Mouse (Mus musculus) stomach, embryonic 14.5 days (tissue): ENCODE data around the gene Usp2. TPM values are rescaled to one million over a fixed set of nuclear protein-coding genes. Genes with fewer than 3 reads are reported as not detected.

ENCODE experiments used
- ATAC-seq: fragments of 200-750 bp; cut with Nextera tagmentation; 2 replicates; pipeline ENCODE4 v1.8.0; 2017; ENCODE audit warnings: low read depth, moderate TSS enrichment; ENCODE audit not compliant: insufficient number of reproducible peaks, insufficient read depth, low FRiP score
- H3K27ac ChIP-seq: fragments of 300-500 bp; sonication (generic); 2 replicates; pipeline ENCODE4 v1.5.1; 2014; ENCODE audit warnings: mild to moderate bottlenecking, low read length, moderate library complexity, mixed read lengths
- H3K27me3 ChIP-seq: fragments of 300-500 bp; sonication (generic); 2 replicates; pipeline ENCODE4 v1.6.1; 2014; ENCODE audit warnings: low read length, control low read depth, mixed read lengths; ENCODE audit not compliant: control insufficient read depth, insufficient read depth
- H3K36me3 ChIP-seq: fragments of 300-500 bp; sonication (generic); 2 replicates; pipeline ENCODE4 v1.6.1; 2014; ENCODE audit warnings: mild to moderate bottlenecking, control low read depth, low read length, moderate library complexity, mixed read lengths; ENCODE audit not compliant: control insufficient read depth, insufficient read depth
- H3K4me1 ChIP-seq: fragments of 300-500 bp; sonication (generic); 2 replicates; pipeline ENCODE4 v1.6.1; 2014; ENCODE audit warnings: low read length, control low read depth, mixed read lengths; ENCODE audit not compliant: control insufficient read depth, insufficient read depth
- H3K4me2 ChIP-seq: fragments of 300-500 bp; sonication (generic); replicated peaks from 2 replicates; pipeline ENCODE4 v1.6.1; 2014; ENCODE audit warnings: low read depth, low read length, control low read depth
- H3K4me3 ChIP-seq: fragments of 300-500 bp; sonication (generic); 2 replicates; pipeline ENCODE4 v1.5.1; 2014; ENCODE audit warnings: low read depth, low read length, control low read depth
- H3K9ac ChIP-seq: fragments of 300-500 bp; sonication (generic); replicated peaks from 2 replicates; pipeline ENCODE4 v1.6.1; 2014; ENCODE audit warnings: low read depth, mild to moderate bottlenecking, control low read depth, low read length, moderate library complexity, mixed read lengths
- H3K9me3 ChIP-seq: fragments of 300-500 bp; sonication (generic); 2 replicates; pipeline ENCODE4 v1.6.1; 2016; ENCODE audit warnings: low read depth, low read length, control low read depth; ENCODE audit not compliant: control insufficient read depth
- WGBS: fragments of 180-500 bp; shearing (Covaris S2); extraction: QIAGEN DNeasy Blood & Tissue Kit; methylation state at CpG from one replicate; pipeline ENCODE4 v1.1.7; 2014; 5-methylcytosine and 5-hydroxymethylcytosine counted together
- polyA plus RNA-seq: library from polyadenylated mRNA; unstranded; fragments of >200 nt; fragmentation: Nextera tagmentation; extraction: Ambion mirVana; gene quantifications from 2 replicates; pipeline ENCODE4 v1.2.1, GENCODE M21; 2014

Usp2 gene
- polyA plus RNA-seq, 1 experiment from 2014 or later, result 15.0 TPM

- Histone ChIP-seq H3K9me3 (no peaks in the 10 kb centered on the region), H3K27ac (no peak overlapping the region), H3K9ac (no peak overlapping the region), H3K36me3 (no peaks in the 10 kb centered on the region), H3K27me3 (0 out of 2 replicates have a peak, but pooled peaks cover 6% of the 10 kb centered on the region), H3K4me3 (no peak overlapping the region), H3K4me1 (peaks cover 29% of the 10 kb centered on the region), H3K4me2 (no peak overlapping the region)
- ATAC-seq, result no peak
- 75% methylated on average over 5 of the region's 5 CpGs for WGBS
Measured at GRCm38 (mm10) chr9:44081581-44081980, 14.8 kb downstream of the Usp2 start.

GRCm38 (mm10) chr9:44082266-44082665, 15.4 kb downstream of the Usp2 start:
- 92% methylated on average over 5 of the region's 5 CpGs for WGBS
- Histone ChIP-seq H3K9me3 (no peaks in the 10 kb centered on the region), H3K4me1 (peaks cover 32% of the 10 kb centered on the region), H3K36me3 (no peaks in the 10 kb centered on the region), H3K27ac (no peak overlapping the region), H3K4me3 (no peak overlapping the region), H3K27me3 (0 out of 2 replicates have a peak, but pooled peaks cover 6% of the 10 kb centered on the region), H3K4me2 (no peak overlapping the region), H3K9ac (no peak overlapping the region)
- no peak for ATAC-seq

DNA sequence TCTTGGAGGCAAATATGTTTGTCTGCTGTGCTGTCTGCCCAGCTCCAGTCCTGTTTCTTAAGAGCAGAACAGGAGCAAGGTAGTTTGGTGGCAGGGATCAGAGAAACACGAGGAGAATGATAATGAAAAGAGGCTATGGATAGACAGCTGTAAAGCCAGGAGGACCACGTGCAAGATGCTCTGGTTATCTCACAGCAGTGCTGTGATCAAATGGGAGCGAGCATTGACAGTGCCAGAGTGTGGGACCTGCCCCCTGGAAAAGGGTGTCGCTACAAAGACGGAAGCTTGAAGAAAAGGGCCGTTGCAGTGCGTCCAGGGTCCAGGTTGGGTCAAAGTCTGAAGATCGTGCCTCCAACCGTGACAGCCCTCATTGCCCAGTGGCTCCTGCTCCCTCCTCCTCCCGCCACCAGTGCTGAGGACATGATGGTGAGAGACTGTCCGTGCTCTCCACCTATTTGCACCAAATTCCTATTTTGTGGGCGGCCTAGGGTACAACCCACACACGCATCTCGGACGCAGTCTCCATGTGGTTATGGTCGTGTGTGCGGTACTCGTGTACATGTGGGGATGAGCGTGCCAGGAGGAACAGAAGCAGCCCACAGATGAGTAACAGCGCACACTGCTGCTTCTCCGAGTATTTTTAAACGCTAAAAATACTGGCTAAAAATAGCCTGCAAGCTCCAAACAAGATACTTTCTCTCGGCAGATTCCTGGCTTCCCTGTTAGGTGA, 16.7 kb downstream of the Usp2 start:
- no peak overlapping the region for H3K9ac ChIP-seq
- WGBS, result 9% methylated on average over 23 of the region's 23 CpGs
- H3K9me3 ChIP-seq, result no peaks in the 10 kb centered on the region
- H3K4me1 ChIP-seq, result peaks cover 34% of the 10 kb centered on the region
- peak overlapping the region; percentile 55; the same call in 1 of the 2 replicates for H3K27ac ChIP-seq
- H3K27me3 ChIP-seq, result 0 out of 2 replicates have a peak, but pooled peaks cover 6% of the 10 kb centered on the region
- no peaks in the 10 kb centered on the region for H3K36me3 ChIP-seq
- peak overlapping the region; percentile 52 for H3K4me3 ChIP-seq
- no peak for ATAC-seq
- H3K4me2 ChIP-seq, result peak overlapping the region; percentile 99

DNA sequence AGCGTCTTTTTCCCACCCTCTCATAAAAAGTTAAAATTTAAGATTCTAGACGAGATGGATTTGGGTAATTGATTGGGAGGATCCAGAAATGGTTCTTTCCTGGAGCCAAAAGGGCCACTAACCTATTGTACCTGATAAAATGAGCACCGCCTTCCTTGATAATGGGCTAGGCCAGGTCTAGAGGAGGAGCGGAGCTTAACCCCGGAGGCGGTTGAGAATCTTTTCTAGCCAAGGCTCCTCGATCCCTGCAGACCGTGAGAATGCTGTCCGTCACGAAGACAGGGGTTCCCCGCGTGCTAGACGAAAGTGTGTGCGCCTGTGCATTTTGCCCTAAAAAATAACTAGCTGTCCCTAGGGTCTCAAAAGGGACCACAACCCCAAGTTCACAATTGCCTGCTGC, 17.4 kb downstream of the Usp2 start:
- Histone ChIP-seq H3K36me3 (no peaks in the 10 kb centered on the region), H3K4me1 (peaks cover 28% of the 10 kb centered on the region), H3K9ac (peak overlapping the region; percentile 51; the same call in 1 of the 2 replicates), H3K4me3 (peak overlapping the region; percentile 52), H3K4me2 (peak overlapping the region; percentile 99), H3K27me3 (0 out of 2 replicates have a peak, but pooled peaks cover 6% of the 10 kb centered on the region), H3K9me3 (no peaks in the 10 kb centered on the region), H3K27ac (peak overlapping the region; percentile 21; the same call in 1 of the 2 replicates)
- WGBS, result 2% methylated on average over 14 of the region's 14 CpGs
- ATAC-seq, result no peak

GRCm38 (mm10) chr9:44084659-44085229, 17.9 kb downstream of the Usp2 start:
- under 1% methylated on average over 62 of the region's 62 CpGs for WGBS
- H3K4me1 ChIP-seq, result peaks cover 28% of the 10 kb centered on the region
- H3K27me3 ChIP-seq, result 0 out of 2 replicates have a peak, but pooled peaks cover 6% of the 10 kb centered on the region
- peak overlapping the region; percentile 52 for H3K4me3 ChIP-seq
- H3K9ac ChIP-seq, result peak overlapping the region; percentile 51; the same call in 1 of the 2 replicates
- peak overlapping the region; percentile 99 for H3K4me2 ChIP-seq
- peak overlapping the region; percentile 21; the same call in 1 of the 2 replicates for H3K27ac ChIP-seq
- no peaks in the 10 kb centered on the region for H3K9me3 ChIP-seq
- no peaks in the 10 kb centered on the region for H3K36me3 ChIP-seq
- ATAC-seq, result peak; percentile 60; the same call in 1 of the 2 replicates

GRCm38 (mm10) chr9:44085276-44085675, 18.5 kb downstream of the Usp2 start:
- H3K27ac ChIP-seq, result no peak overlapping the region
- H3K27me3 ChIP-seq, result 0 out of 2 replicates have a peak, but pooled peaks cover 6% of the 10 kb centered on the region
- peaks cover 28% of the 10 kb centered on the region for H3K4me1 ChIP-seq
- 3% methylated on average over 10 of the region's 10 CpGs for WGBS
- peak overlapping the region; percentile 99 for H3K4me2 ChIP-seq
- no peak for ATAC-seq
- H3K36me3 ChIP-seq, result peaks cover 3% of the 10 kb centered on the region; the same call in 1 of the 2 replicates
- H3K4me3 ChIP-seq, result peak overlapping the region; percentile 52
- peak overlapping the region; percentile 51; the same call in 1 of the 2 replicates for H3K9ac ChIP-seq
- no peaks in the 10 kb centered on the region for H3K9me3 ChIP-seq

DNA sequence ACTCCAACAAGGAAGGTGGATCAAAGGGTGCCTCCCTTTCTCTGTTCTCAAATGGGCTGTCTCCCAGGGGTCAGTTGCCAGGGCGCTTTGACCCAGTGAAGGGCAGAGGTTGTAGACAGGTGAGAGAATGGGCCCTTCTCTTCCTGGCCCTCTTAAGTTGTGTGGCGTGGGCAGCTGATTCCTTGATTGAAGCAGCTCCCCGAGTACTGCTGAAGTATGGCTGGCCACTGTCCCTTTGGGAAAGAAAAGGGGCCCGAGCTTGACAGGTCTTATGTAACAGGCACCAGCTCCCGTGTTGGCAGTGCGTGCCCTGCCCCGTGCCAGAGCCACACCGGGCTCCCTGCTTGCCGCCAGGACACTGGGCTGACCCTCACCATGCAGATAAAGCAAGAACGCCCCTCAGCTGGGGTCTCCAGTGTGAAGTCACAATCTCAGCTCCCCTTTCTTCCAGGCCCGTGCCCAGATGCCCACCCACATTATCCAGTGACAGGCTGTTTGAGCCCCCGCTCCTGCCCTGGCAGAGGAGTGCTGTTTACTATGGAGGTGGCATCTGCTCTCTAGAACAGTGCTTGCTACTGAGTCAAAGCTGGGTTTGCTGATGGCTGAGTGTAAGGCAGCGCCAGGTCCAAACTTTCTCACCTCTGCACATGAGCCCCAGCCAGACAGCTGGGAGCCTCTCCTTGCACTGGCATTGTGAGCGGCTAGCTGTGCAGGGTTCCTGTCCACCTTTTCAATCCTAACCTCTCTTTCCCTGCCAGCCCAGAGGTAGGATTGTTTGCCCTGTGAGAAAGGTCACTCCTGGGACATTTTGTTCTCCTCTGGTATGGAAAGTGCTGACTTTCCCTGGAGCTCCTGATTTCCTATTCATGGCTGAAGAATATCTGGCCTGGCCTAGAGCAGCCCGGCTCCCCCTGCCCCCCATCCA, 19.2 kb downstream of the Usp2 start:
- ATAC-seq, result no peak
- H3K4me1 ChIP-seq, result peaks cover 26% of the 10 kb centered on the region
- H3K9ac ChIP-seq, result no peak overlapping the region
- H3K36me3 ChIP-seq, result peaks cover 3% of the 10 kb centered on the region; the same call in 1 of the 2 replicates
- no peak overlapping the region for H3K27ac ChIP-seq
- 69% methylated on average over 15 of the region's 15 CpGs for WGBS
- H3K4me2 ChIP-seq, result peak overlapping the region; percentile 99
- no peak overlapping the region; the same call in 1 of the 2 replicates for H3K4me3 ChIP-seq
- no peaks in the 10 kb centered on the region for H3K9me3 ChIP-seq
- 0 out of 2 replicates have a peak, but pooled peaks cover 6% of the 10 kb centered on the region for H3K27me3 ChIP-seq

GRCm38 (mm10) chr9:44086960-44087359, 20.1 kb downstream of the Usp2 start:
- Histone ChIP-seq H3K27ac (no peak overlapping the region), H3K9ac (no peak overlapping the region), H3K36me3 (peaks cover 6% of the 10 kb centered on the region; the same call in 1 of the 2 replicates), H3K9me3 (no peaks in the 10 kb centered on the region), H3K4me1 (peaks cover 24% of the 10 kb centered on the region), H3K4me2 (no peak overlapping the region), H3K4me3 (no peak overlapping the region), H3K27me3 (0 out of 2 replicates have a peak, but pooled peaks cover 6% of the 10 kb centered on the region)
- 49% methylated on average over 10 of the region's 10 CpGs for WGBS
- no peak for ATAC-seq
